Mouse (Mus musculus) ES-E14 (cell line): ENCODE data around the gene F930015N05Rik. TPM values are rescaled to one million over a fixed set of nuclear protein-coding genes. Genes with fewer than 3 reads are reported as not detected.

Source experiments
- DNase-seq: peaks from one replicate; pipeline ENCODE4 v3.0.0-alpha.2; 2013; ENCODE audit warnings: low read depth, low spot score
- H3K27ac ChIP-seq: 2 replicates; pipeline ENCODE4 v1.5.1; 2012; ENCODE audit warnings: low read depth, mild to moderate bottlenecking, low read length, moderate library complexity, mixed read lengths; ENCODE audit not compliant: poor library complexity, insufficient read depth, severe bottlenecking
- H3K36me3 ChIP-seq: 2 replicates; pipeline ENCODE4 v1.6.1; 2012; ENCODE audit warnings: mild to moderate bottlenecking, low read length, moderate library complexity, mixed read lengths; ENCODE audit not compliant: control insufficient read depth, poor library complexity, insufficient read depth, severe bottlenecking
- H3K4me1 ChIP-seq, 2 experiments: fragments of 150-350 bp in 1 of 2; sonication (generic) in 1 of 2; 2 replicates each; pipeline ENCODE4 v1.6.1; 2012; ENCODE audit warnings: low read length in 2 of 2, mild to moderate bottlenecking in 1 of 2, mixed read lengths in 1 of 2; ENCODE audit not compliant: control insufficient read depth in 2 of 2, insufficient read depth in 2 of 2, poor library complexity in 1 of 2
- H3K4me3 ChIP-seq, 2 experiments: fragments of 150-350 bp in 1 of 2; sonication (generic) in 1 of 2; 2 replicates each; pipeline ENCODE4 v1.5.1; 2012; ENCODE audit warnings: low read length in 2 of 2, low read depth in 1 of 2, mild to moderate bottlenecking in 1 of 2, mixed read lengths in 1 of 2; ENCODE audit not compliant: insufficient read depth in 1 of 2, poor library complexity in 1 of 2, severe bottlenecking in 1 of 2
- H3K9ac ChIP-seq: 2 replicates; pipeline ENCODE4 v1.6.1; 2012; ENCODE audit warnings: low read depth, mild to moderate bottlenecking, low read length, mixed read lengths; ENCODE audit not compliant: poor library complexity, insufficient read depth, severe bottlenecking
- H3K9me3 ChIP-seq: fragments of 150-350 bp; sonication (generic); 2 replicates; pipeline ENCODE4 v1.6.1; 2012; ENCODE audit warnings: low read depth, mild to moderate bottlenecking, low read length; ENCODE audit not compliant: control insufficient read depth, insufficient read depth
- CHD2 ChIP-seq: IDR thresholded peaks from 2 replicates; pipeline ENCODE4 v1.6.1; 2014; ENCODE audit warnings: mild to moderate bottlenecking, low read depth, low read length, inconsistent platforms
- HCFC1 ChIP-seq: IDR thresholded peaks from 2 replicates; pipeline ENCODE4 v1.6.1; 2012; ENCODE audit warnings: low read length, inconsistent platforms, borderline replicate concordance; ENCODE audit not compliant: insufficient read depth
- MAFK ChIP-seq: IDR thresholded peaks from 2 replicates; pipeline ENCODE4 v1.6.1; 2014; ENCODE audit warnings: mild to moderate bottlenecking, low read depth, low read length, inconsistent platforms; ENCODE audit not compliant: insufficient read depth
- ZC3H11A ChIP-seq: IDR thresholded peaks from 2 replicates; pipeline ENCODE4 v1.6.1; 2012; ENCODE audit warnings: low read depth, mild to moderate bottlenecking, inconsistent platforms, low read length, borderline replicate concordance
- ZNF384 ChIP-seq: IDR thresholded peaks from 2 replicates; pipeline ENCODE4 v1.6.1; 2012; ENCODE audit warnings: low read depth, low read length, inconsistent platforms
- in situ Hi-C, 2 experiments: fragments of 600-800 bp; cut with MboI; formaldehyde crosslinking; loops; one replicate each; pipeline ENCODE4 v1.15.1; 2025; ENCODE audit warnings: low sequenced_read_pairs in 2 of 2, inconsistent platforms in 1 of 2; ENCODE audit not compliant: unreplicated experiment in 2 of 2
- total RNA-seq: library from RNA; depleted of rRNA; stranded (reverse); fragments of 300-350 nt; gene quantifications from 2 replicates; pipeline ENCODE4 v1.2.3, GENCODE M21; 2012; rRNA removed

Gene F930015N05Rik
- total RNA-seq, 1 experiment = not detected

DNA sequence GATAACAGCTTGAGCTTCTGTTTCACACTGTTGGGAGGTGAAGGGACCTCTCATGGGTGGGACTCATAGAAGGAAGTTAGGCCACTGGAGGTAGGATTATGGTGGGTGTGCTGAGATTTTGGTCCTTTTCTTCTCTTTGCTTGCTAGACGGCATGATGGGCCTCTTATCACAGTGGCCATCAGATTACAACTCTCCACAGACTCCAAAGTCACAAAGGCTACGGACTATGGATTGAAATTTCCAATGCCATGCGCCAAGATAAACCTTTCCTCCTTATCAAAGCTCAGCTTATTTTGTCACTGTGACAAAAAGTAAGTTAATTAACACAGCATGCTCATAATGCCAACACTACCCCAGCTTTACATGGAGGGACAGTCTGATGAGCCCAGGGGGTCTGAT, 38.8 kb downstream of the F930015N05Rik start:
- Histone ChIP-seq H3K27ac (no peak overlapping the region), H3K36me3 (no peaks in the 10 kb centered on the region), H3K4me1 (no peaks in the 10 kb centered on the region), H3K4me3 (no peak overlapping the region), H3K9ac (no peak overlapping the region), H3K9me3 (no peaks in the 10 kb centered on the region)
- in situ Hi-C loops = no loop called here
- TF ChIP-seq MAFK (no peak), CHD2 (no peak), ZC3H11A (no peak)
- DNase-seq = no peak

DNA sequence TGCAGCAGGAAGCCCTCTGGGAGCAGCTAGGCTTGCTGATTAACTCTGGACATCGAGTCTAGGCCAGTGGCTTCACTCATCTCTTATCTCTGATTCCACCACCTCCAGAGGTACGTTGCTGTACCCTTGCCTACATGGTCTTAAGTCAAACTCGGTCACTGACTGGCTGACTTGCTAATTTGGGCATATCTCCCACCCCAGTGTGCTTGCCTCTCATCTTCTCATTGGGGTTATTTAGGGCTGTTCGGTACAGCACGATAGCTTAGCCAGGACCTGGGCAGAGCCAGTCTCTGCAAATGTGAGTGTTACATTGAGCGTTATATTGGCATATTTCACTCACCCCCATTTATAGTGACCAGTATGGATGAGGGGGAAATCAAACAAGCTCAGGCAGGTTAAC, 39.5 kb downstream of the F930015N05Rik start:
- no peak for TF ChIP-seq HCFC1
- no peak for TF ChIP-seq ZC3H11A
- no peak for TF ChIP-seq CHD2
- TF ChIP-seq ZNF384 = no peak
- no peak for TF ChIP-seq MAFK
- no peak overlapping the region for H3K4me3 ChIP-seq
- in situ Hi-C loops = no loop called here

DNA sequence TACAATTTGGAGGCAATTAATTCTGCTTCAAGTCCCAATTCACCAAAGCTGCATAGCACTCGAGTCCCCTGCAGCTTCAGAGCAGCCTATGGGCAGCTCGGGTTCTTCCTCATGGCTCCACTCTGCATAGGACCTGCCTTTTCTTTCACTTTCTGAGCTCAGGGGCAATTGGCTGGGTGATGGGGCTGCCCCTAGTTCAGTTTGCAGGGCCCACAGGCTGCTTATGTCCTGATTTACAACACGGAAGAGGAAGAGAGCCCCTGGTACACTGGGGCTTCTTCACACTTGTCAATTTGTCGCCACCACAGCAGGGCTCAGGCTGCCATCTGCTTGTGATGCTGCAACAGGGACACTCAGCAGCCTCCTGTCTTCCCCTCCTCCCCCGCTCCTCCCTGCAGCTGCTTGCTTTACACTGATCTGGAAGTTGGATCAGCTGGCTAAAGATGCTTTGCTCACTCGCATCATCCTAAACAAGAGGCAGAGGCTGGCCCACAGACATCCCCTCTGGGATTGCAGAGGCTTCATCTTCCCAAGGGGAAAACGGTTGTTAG, 40.0 kb downstream of the F930015N05Rik start:
- TF ChIP-seq HCFC1 = no peak
- TF ChIP-seq MAFK = no peak
- no peak for TF ChIP-seq CHD2
- no peak for TF ChIP-seq ZNF384
- TF ChIP-seq ZC3H11A = no peak
- no peaks in the 10 kb centered on the region for H3K4me1 ChIP-seq
- in situ Hi-C loops = no loop called here
- no peaks in the 10 kb centered on the region for H3K36me3 ChIP-seq
- no peak overlapping the region for H3K4me3 ChIP-seq
- H3K9me3 ChIP-seq = no peaks in the 10 kb centered on the region
- no peak for DNase-seq
- no peak overlapping the region for H3K9ac ChIP-seq
- H3K27ac ChIP-seq = no peak overlapping the region

More for the DNA sequence above, 39.5 kb downstream of the F930015N05Rik start:
- no peaks in the 10 kb centered on the region for H3K36me3 ChIP-seq
- no peak overlapping the region for H3K9ac ChIP-seq
- no peak overlapping the region for H3K27ac ChIP-seq
- H3K9me3 ChIP-seq = no peaks in the 10 kb centered on the region
- no peaks in the 10 kb centered on the region for H3K4me1 ChIP-seq
- DNase-seq = no peak

DNA sequence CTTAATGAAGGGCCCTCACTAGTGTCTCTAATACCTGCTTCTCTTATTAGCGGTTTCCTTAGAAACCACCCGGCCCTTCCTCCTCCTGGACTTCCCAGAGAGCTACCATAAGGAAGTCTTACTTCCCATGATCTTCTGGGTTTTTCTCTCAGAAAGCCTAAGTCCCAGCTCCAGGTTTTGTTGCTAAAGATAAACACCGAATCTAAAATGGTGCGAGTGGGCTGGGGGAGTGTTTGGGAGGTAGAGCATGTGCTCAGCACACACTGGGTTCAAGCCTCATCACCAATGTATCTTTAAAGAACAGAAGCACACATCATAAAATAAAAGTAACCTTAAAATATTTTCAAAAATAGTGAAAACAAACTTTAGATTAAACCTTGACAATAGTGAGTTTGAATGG, 50.1 kb downstream of the F930015N05Rik start:
- no peaks in the 10 kb centered on the region for H3K4me1 ChIP-seq
- no peak overlapping the region for H3K27ac ChIP-seq
- no peak for TF ChIP-seq HCFC1
- no peak for TF ChIP-seq MAFK
- no peak for TF ChIP-seq ZNF384
- TF ChIP-seq ZC3H11A = no peak
- no peak for TF ChIP-seq CHD2
- H3K9ac ChIP-seq = no peak overlapping the region
- H3K9me3 ChIP-seq = no peaks in the 10 kb centered on the region
- no peaks in the 10 kb centered on the region for H3K36me3 ChIP-seq
- DNase-seq = no peak
- H3K4me3 ChIP-seq = no peak overlapping the region
- in situ Hi-C loops = no loop called here

Other genes starting within 250 kb of the F930015N05Rik start
- gene Hs3st3a1, start 1.3 kb downstream of the F930015N05Rik start, total RNA-seq = 0.05 and 0.22 TPM in 2 replicates